31 mouse cellular contexts compared by ENCODE assay signal in the genomic region with DNA sequence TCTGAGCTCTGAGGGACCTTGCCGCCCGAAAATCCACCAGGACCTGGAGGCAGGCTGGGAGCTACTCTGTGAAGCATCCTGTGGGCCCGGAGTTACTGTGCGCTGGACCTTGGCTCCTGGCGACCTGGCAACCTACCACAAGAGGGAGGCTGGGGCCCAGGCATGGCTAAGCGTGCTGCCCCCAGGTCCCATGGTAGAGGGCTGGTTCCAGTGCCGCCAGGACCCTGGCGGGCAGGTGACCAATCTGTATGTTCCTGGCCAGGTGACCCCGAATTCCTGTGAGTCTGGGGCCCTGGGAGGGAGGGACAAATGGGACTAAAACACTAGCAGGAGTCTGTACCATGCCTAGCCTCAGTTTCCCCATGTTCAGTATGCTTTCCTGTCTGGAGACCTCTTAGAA. TPM values are rescaled to one million over a fixed set of nuclear protein-coding genes. Genes with fewer than 3 reads are reported as not detected.
DNase-seq lines count a peak whose midpoint lies in the region; ATAC-seq lines count a peak whose summit lies in the region.
"Had no signal": no experiment of that assay in that cellular context is flagged by ENCODE, and none has a peak within 500 bp of the region (broad histone marks: within the 10 kb centered on the region; RNA-seq: fewer than 3 reads in every experiment).

No protein-coding gene starts in this region.

- WGBS in neural tube, embryonic 12.5 days: 70% methylated on average over 9 of the region's 9 CpGs

- H3K4me1 ChIP-seq in neural tube, embryonic 12.5 days: peaks cover 21% of the 10 kb centered on the region

- H3K27ac ChIP-seq in neural tube, embryonic 12.5 days: no peak overlapping the region
- H3K27ac ChIP-seq: embryonic facial prominence, embryonic 10.5 days; embryonic facial prominence, embryonic 13.5 days; forebrain, embryonic 12.5 days; forebrain, embryonic 15.5 days; heart, embryonic 15.5 days; hindbrain, embryonic 10.5 days; hindbrain, embryonic 13.5 days had no signal

- H3K9ac ChIP-seq in neural tube, embryonic 12.5 days: peak overlapping the region; percentile 26; the same call in 1 of the 2 replicates
- H3K9ac ChIP-seq: embryonic facial prominence, embryonic 13.5 days; forebrain, embryonic 12.5 days; forebrain, embryonic 15.5 days; heart, embryonic 12.5 days; heart, embryonic 15.5 days; hindbrain, embryonic 13.5 days had no signal

- no peak overlapping the region for H3K4me2 ChIP-seq in neural tube, embryonic 12.5 days (replicated peaks)
- H3K4me2 ChIP-seq: embryonic facial prominence, embryonic 13.5 days; forebrain, embryonic 12.5 days; forebrain, embryonic 15.5 days; heart, embryonic 12.5 days; heart, embryonic 15.5 days; hindbrain, embryonic 13.5 days had no signal

- H3K27me3 ChIP-seq in neural tube, embryonic 12.5 days (replicated peaks): no peaks in the 10 kb centered on the region
- H3K27me3 ChIP-seq: embryonic facial prominence, embryonic 13.5 days; forebrain, embryonic 12.5 days; forebrain, embryonic 15.5 days; hindbrain, embryonic 13.5 days had no signal

- peak; percentile 57 for DNase-seq in cerebellum, adult 11-12 months
- DNase-seq in cerebellum, adult 11 months: no peak
- peak; percentile 59 for DNase-seq in cerebellum, adult 9-11 months
- no peak for DNase-seq in cerebellum, postnatal 14 days
- DNase-seq in neural tube, embryonic 10.5 days (ENCODE audit: extremely low spot score, low spot score): no peak
- no peak for DNase-seq in layer of hippocampus, adult 8-10 months (ENCODE audit: low spot score in 2 of 2)
- DNase-seq: adrenal gland, postnatal 10 days; adrenal gland, postnatal 36 days; cerebellum, postnatal 25 days; embryo, embryonic 11 days; gastrocnemius, postnatal 25 days; heart, adult 18-20 months; heart, postnatal 10 days; heart, postnatal 36 days had no signal

- H3K4me3 ChIP-seq in neural tube, embryonic 12.5 days: no peak overlapping the region
- H3K4me3 ChIP-seq: embryonic facial prominence, embryonic 10.5 days; embryonic facial prominence, embryonic 13.5 days; erythroblast, embryonic 14.5 days; forebrain, embryonic 12.5 days; forebrain, embryonic 15.5 days; heart, embryonic 12.5 days; heart, embryonic 15.5 days; hindbrain, embryonic 10.5 days; hindbrain, embryonic 13.5 days had no signal

- no peaks in the 10 kb centered on the region for H3K36me3 ChIP-seq in neural tube, embryonic 12.5 days
- H3K36me3 ChIP-seq: embryonic facial prominence, embryonic 10.5 days; embryonic facial prominence, embryonic 13.5 days; forebrain, embryonic 12.5 days; forebrain, embryonic 15.5 days; heart, embryonic 12.5 days; heart, embryonic 15.5 days; hindbrain, embryonic 13.5 days had no signal

- no peak for ATAC-seq in neural tube, embryonic 12.5 days (ENCODE audit: low FRiP score, low read depth)
- ATAC-seq: forebrain, embryonic 15.5 days; hindbrain, embryonic 16.5 days; intestine, postnatal 0 days had no signal

- H3K9me3 ChIP-seq in neural tube, embryonic 12.5 days: no peaks in the 10 kb centered on the region
- H3K9me3 ChIP-seq: embryonic facial prominence, embryonic 10.5 days; embryonic facial prominence, embryonic 13.5 days; forebrain, embryonic 12.5 days; forebrain, embryonic 15.5 days; heart, embryonic 12.5 days; heart, embryonic 15.5 days; hindbrain, embryonic 10.5 days; hindbrain, embryonic 13.5 days had no signal

RNA-seq across cellular contexts. Expression of a gene that starts 2.1 kb away (rescaled TPM):
- 1.1 and 2.0 TPM in 2 replicates for polyA plus RNA-seq in neural tube, embryonic 12.5 days (2016; fragmentation: Nextera tagmentation; extraction: Ambion mirVana)
- total RNA-seq in layer of hippocampus, adult 8-10 months (2022): not detected
- total RNA-seq: adrenal gland, adult 18-20 months; adrenal gland, postnatal 36 days; gastrocnemius, adult 8-10 months; gastrocnemius, postnatal 25 days; heart, postnatal 36 days had no signal
- polyA plus RNA-seq: cortical plate, adult 2 months; erythroblast, embryonic 14.5 days had no signal

RNA-seq across cellular contexts. Expression of a gene that starts 2.7 kb away (rescaled TPM):
- polyA plus RNA-seq in neural tube, embryonic 12.5 days (2016; fragmentation: Nextera tagmentation; extraction: Ambion mirVana): 75.2 and 79.6 TPM in 2 replicates
- 10 to 100 TPM; 48.4 to 72.6 (median 64.3) TPM for total RNA-seq in layer of hippocampus, adult 8-10 months (2022)

RNA-seq across cellular contexts. Expression of a gene that starts 15.5 kb away (rescaled TPM):
- 136 and 141 TPM in 2 replicates for polyA plus RNA-seq in neural tube, embryonic 12.5 days (2016; fragmentation: Nextera tagmentation; extraction: Ambion mirVana)
- 10 to 100 TPM; 57.9 to 67.0 (median 66.1) TPM for total RNA-seq in layer of hippocampus, adult 8-10 months (2022)

RNA-seq across cellular contexts. Expression of a gene that starts 21.0 kb away (rescaled TPM):
- not detected in 2 replicates for polyA plus RNA-seq in neural tube, embryonic 12.5 days (2016; fragmentation: Nextera tagmentation; extraction: Ambion mirVana)
- total RNA-seq in layer of hippocampus, adult 8-10 months (2022): under 1 TPM in 3 of 4 experiments, not detected in 1; 0.27 to 0.60 (median 0.39) TPM
- total RNA-seq: adrenal gland, adult 18-20 months; adrenal gland, postnatal 10 days; adrenal gland, postnatal 36 days; ES-E14; heart, adult 18-20 months; heart, postnatal 10 days; heart, postnatal 36 days had no signal
- polyA plus RNA-seq: embryonic facial prominence, embryonic 10.5 days; embryonic facial prominence, embryonic 13.5 days; erythroblast, embryonic 14.5 days; forebrain, embryonic 12.5 days; gonadal fat pad, adult 2 months; heart, embryonic 12.5 days; heart, embryonic 15.5 days; hindbrain, embryonic 10.5 days; hindbrain, embryonic 13.5 days; intestine, postnatal 0 days had no signal

RNA-seq across cellular contexts. Expression of a gene that starts 22.3 kb away (rescaled TPM):
- polyA plus RNA-seq in neural tube, embryonic 12.5 days (2016; fragmentation: Nextera tagmentation; extraction: Ambion mirVana): 0.65 and 1.4 TPM in 2 replicates
- total RNA-seq in layer of hippocampus, adult 8-10 months (2022): 1 to 10 TPM; 2.3 to 3.5 (median 3.3) TPM

Comparison
In these comparisons a context has a peak if more than half of its experiments do, and no peak if none do; other contexts are left out.
1. DNase-seq: peak in cerebellum, adult 11-12 months (single experiment) and cerebellum, adult 9-11 months (single experiment); none in cerebellum, adult 11 months (single experiment), cerebellum, postnatal 14 days (0 of 2), neural tube, embryonic 10.5 days (single experiment) and layer of hippocampus, adult 8-10 months (0 of 2).